Mouse (Mus musculus): ENCODE measurements around the gene Rimbp2. TPM values are rescaled to one million over a fixed set of nuclear protein-coding genes. Genes with fewer than 3 reads are reported as not detected.

The Rimbp2 gene
- not detected in 2 replicates for total RNA-seq (2014; rRNA removed)
- not detected in 2 replicates for polyA plus RNA-seq (2012; rRNA removed)

DNA sequence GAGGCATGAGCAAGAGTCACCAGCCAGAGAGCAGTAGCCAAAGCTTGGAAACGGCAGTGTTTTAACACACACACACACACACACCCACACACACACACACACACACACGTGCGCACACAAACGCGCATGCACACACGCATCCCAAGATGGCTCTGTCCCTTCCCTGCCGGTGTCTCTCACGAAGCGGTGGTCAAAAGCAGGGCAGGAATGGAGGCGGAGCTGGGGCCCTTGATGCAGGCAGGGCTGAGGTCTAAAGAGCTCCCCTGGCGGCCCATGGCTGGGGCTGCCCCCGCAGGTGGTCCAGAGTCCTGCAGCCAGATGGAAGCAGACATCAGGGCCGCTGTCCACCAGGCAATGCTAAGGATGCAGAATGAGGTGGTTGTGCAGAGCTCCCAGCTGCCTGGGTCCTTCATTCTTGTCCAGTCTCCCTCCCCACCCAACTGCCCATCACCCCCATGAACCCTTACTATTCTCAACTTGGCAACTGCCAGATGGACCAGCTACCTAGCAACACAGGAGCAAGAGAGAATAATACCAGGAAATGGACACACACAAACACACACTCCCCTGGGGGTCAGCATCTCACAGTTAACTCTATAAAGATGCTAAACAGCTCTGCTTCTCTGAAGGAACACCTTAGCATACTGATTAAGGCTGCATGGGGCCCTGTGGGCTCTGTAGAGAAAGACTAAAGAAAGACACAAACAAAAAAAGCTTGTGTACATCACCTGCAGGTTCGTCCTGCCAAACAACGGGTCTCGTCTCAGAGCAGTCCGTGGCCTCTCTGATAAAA is at the start of gene Rimbp2:
TSS of gene Rimbp2 (minus strand) at position 209 of the 793 bp plus-strand sequence.
- Histone ChIP-seq H3K36me3 (ENCODE audit: control insufficient read depth, insufficient read depth, low read length) (no peaks in the 10 kb centered on the region), H3K27me3 (ENCODE audit: control insufficient read depth, insufficient read depth, low read length) (no peaks in the 10 kb centered on the region; the same call in 1 of the 2 replicates), H3K4me3 (ENCODE audit: insufficient read depth, low read depth, low read length) (no peak within 1 kb of the TSS), H3K79me2 (ENCODE audit: control insufficient read depth, insufficient read depth, low read length) (no peaks in the 10 kb centered on the region), H3K4me1 (ENCODE audit: control insufficient read depth, insufficient read depth, low read length) (no peaks in the 10 kb centered on the region), H3K27ac (replicated peaks; ENCODE audit: insufficient read depth, low read depth, low read length) (no peak within 1 kb of the TSS), H3K9ac (ENCODE audit: low read depth, low read length) (no peak within 1 kb of the TSS)
- no peak for TF ChIP-seq CTCF (IDR thresholded peaks at IDR 0.05; ENCODE audit: low read depth, low read length)
- TF ChIP-seq POLR2A (IDR thresholded peaks at IDR 0.05; ENCODE audit: extremely low read depth, insufficient read depth, low read length), result no peak
- DNase-seq (ENCODE audit: extremely low read depth, low read depth, low spot score), result no peak
- WGBS, result 19% methylated on average over 16 of the region's 17 CpGs

DNA sequence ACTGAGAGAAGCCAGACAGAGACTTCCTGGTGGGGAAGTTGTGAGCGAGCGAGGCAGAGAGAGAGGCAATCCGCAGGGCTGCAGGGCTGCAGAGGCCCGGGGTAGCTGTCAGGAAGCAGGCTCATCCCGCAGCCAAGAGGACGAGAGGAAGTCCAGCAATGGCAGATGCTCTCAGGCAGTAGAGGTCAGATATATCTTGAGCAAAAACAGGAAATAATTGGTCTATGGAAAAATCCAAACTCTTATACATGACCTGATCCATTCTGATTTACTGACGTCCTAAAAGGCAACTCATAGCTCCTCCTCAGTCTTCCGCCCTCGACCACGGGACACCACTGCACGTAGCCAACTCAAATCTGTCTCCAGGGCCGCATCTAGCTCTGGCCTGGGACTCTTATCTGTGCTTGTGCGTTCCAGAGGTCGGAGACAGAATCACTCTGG is 49.3 kb upstream of the Rimbp2 start:
- DNase-seq (ENCODE audit: extremely low read depth, low read depth, low spot score), result peak; percentile 49
- Histone ChIP-seq H3K36me3 (ENCODE audit: control insufficient read depth, insufficient read depth, low read length) (no peaks in the 10 kb centered on the region), H3K27me3 (ENCODE audit: control insufficient read depth, insufficient read depth, low read length) (no peaks in the 10 kb centered on the region), H3K79me2 (ENCODE audit: control insufficient read depth, insufficient read depth, low read length) (peaks cover 5% of the 10 kb centered on the region; the same call in 1 of the 2 replicates), H3K9ac (ENCODE audit: low read depth, low read length) (peak overlapping the region; percentile 34), H3K27ac (replicated peaks; ENCODE audit: insufficient read depth, low read depth, low read length) (peak overlapping the region; percentile 79), H3K4me3 (ENCODE audit: insufficient read depth, low read depth, low read length) (no peak overlapping the region), H3K4me1 (ENCODE audit: control insufficient read depth, insufficient read depth, low read length) (peaks cover 5% of the 10 kb centered on the region)
- TF ChIP-seq CTCF (IDR thresholded peaks at IDR 0.05; ENCODE audit: low read depth, low read length) (no peak), POLR2A (IDR thresholded peaks at IDR 0.05; ENCODE audit: extremely low read depth, insufficient read depth, low read length) (no peak)
- 65% methylated on average over 14 of the region's 14 CpGs for WGBS

DNA sequence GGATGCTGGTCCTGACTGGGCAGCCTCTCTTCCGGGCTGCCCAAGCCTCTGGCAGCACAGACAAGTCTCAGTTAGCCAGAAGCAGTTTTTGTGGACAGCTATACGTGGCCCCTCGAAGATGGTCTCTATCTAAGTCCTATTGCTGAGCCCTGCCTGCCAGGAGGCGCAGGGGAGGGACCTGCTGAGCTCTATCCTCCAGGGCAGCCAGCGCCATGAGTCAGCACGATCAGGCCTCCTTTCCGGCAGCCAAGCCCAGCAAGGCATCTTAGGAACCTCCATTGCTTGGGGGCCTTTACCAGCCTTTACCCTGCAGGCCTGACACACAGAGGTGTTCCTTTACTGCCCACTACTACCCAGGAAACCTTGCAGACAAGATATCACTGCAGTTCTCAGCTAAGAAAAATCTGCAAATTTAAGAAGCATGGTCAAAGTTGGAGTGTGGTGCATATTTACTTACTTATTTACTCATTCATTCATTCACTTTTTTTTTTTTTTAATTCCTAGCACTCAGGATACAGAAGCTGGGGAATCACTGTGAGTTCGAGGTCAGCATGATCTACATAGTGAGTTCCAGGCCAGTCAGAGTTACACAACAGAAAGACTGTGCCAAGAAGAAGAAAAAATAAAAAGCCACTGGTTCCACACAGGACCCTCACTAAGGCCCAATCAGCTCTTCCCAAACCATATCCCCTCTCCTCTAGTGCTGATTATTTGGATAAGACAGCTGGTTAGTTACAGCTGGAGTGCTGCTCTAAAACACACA is 47.6 kb upstream of the Rimbp2 start:
- H3K4me3 ChIP-seq (ENCODE audit: insufficient read depth, low read depth, low read length), result no peak overlapping the region
- peaks cover 3% of the 10 kb centered on the region for H3K4me1 ChIP-seq (ENCODE audit: control insufficient read depth, insufficient read depth, low read length)
- 66% methylated on average over 8 of the region's 8 CpGs for WGBS
- DNase-seq (ENCODE audit: extremely low read depth, low read depth, low spot score), result peak; percentile 14
- TF ChIP-seq POLR2A (IDR thresholded peaks at IDR 0.05; ENCODE audit: extremely low read depth, insufficient read depth, low read length) (no peak), CTCF (IDR thresholded peaks at IDR 0.05; ENCODE audit: low read depth, low read length) (peak; percentile 18; the same call in 1 of the 2 replicates)
- peaks cover 2% of the 10 kb centered on the region; the same call in 1 of the 2 replicates for H3K79me2 ChIP-seq (ENCODE audit: control insufficient read depth, insufficient read depth, low read length)
- no peaks in the 10 kb centered on the region for H3K36me3 ChIP-seq (ENCODE audit: control insufficient read depth, insufficient read depth, low read length)
- H3K27ac ChIP-seq (replicated peaks; ENCODE audit: insufficient read depth, low read depth, low read length), result 0 out of 2 replicates have a peak overlapping the region, but pooled peaks have one; percentile 53
- H3K27me3 ChIP-seq (ENCODE audit: control insufficient read depth, insufficient read depth, low read length), result no peaks in the 10 kb centered on the region
- no peak overlapping the region for H3K9ac ChIP-seq (ENCODE audit: low read depth, low read length)

DNA sequence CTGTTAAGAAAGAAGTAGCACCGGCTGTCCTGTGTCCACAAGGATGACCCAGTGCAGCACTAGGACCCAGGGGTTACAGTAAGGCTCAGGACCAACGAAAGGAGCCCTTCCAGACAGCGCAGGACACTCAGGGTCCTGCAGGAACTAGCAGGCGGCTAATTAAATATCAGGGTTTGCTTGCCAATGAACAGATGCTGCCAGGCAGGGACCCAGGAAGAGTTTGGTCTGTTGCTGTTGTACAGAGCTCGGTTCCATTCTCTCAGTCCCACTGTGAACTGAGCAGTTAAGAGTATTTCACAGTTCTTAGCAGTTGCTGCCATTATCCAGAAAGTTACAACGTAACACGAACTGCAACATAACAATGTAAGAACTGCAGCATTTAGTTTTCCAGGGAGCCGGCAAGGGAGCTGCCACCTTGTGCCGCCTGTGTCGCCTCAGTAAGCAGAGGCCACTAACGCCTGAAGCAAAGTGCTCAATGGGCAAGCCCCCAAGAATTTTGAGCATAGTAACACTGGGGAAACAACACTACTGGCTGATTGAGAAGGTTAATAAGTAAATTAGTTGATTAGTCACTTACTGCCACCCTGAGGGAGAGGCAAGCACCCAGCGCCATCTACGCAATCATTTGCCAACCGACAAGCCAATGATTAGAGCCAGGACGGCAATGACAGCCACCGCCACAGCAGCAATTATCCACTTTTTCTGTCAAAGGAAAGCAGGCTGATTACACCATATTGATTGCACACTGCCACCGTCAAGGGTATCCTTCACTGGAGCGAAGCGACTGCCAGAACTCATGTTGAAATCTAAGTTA is 34.1 kb upstream of the Rimbp2 start:
- Histone ChIP-seq H3K9ac (ENCODE audit: low read depth, low read length) (no peak overlapping the region), H3K79me2 (ENCODE audit: control insufficient read depth, insufficient read depth, low read length) (no peaks in the 10 kb centered on the region), H3K27ac (replicated peaks; ENCODE audit: insufficient read depth, low read depth, low read length) (no peak overlapping the region), H3K27me3 (ENCODE audit: control insufficient read depth, insufficient read depth, low read length) (no peaks in the 10 kb centered on the region), H3K4me1 (ENCODE audit: control insufficient read depth, insufficient read depth, low read length) (no peaks in the 10 kb centered on the region), H3K4me3 (ENCODE audit: insufficient read depth, low read depth, low read length) (no peak overlapping the region), H3K36me3 (ENCODE audit: control insufficient read depth, insufficient read depth, low read length) (peaks cover 18% of the 10 kb centered on the region; the same call in 1 of the 2 replicates)
- 93% methylated on average over 19 of the region's 19 CpGs for WGBS
- no peak for DNase-seq (ENCODE audit: extremely low read depth, low read depth, low spot score)
- TF ChIP-seq POLR2A (IDR thresholded peaks at IDR 0.05; ENCODE audit: extremely low read depth, insufficient read depth, low read length), result no peak
- no peak for TF ChIP-seq CTCF (IDR thresholded peaks at IDR 0.05; ENCODE audit: low read depth, low read length)

DNA sequence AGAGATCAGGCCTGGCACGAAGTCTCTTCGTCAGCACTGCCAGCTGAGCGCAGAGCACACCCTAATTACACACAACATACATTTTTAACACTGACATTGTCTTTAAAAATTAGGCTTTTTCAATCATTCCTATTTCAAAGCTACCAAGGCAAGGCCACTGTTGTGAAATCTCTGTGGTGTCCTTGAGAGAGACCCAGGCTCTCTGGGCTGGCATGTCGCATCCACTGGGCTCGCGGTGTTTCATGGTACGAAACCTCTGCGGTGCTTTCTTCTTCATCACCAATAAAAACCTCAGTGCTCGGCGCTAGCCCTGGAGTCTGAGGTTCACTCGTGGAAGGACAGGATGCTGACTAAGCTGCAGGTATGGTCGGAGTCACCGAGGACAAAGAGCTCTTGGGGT is 32.7 kb upstream of the Rimbp2 start:
- no peaks in the 10 kb centered on the region for H3K27me3 ChIP-seq (ENCODE audit: control insufficient read depth, insufficient read depth, low read length)
- DNase-seq (ENCODE audit: extremely low read depth, low read depth, low spot score), result no peak
- no peak overlapping the region for H3K9ac ChIP-seq (ENCODE audit: low read depth, low read length)
- no peak for TF ChIP-seq POLR2A (IDR thresholded peaks at IDR 0.05; ENCODE audit: extremely low read depth, insufficient read depth, low read length)
- TF ChIP-seq CTCF (IDR thresholded peaks at IDR 0.05; ENCODE audit: low read depth, low read length), result no peak
- H3K4me3 ChIP-seq (ENCODE audit: insufficient read depth, low read depth, low read length), result no peak overlapping the region
- H3K36me3 ChIP-seq (ENCODE audit: control insufficient read depth, insufficient read depth, low read length), result peaks cover 17% of the 10 kb centered on the region; the same call in 1 of the 2 replicates
- no peak overlapping the region for H3K27ac ChIP-seq (replicated peaks; ENCODE audit: insufficient read depth, low read depth, low read length)
- peaks cover 1% of the 10 kb centered on the region; the same call in 1 of the 2 replicates for H3K4me1 ChIP-seq (ENCODE audit: control insufficient read depth, insufficient read depth, low read length)
- 92% methylated on average over 13 of the region's 13 CpGs for WGBS
- H3K79me2 ChIP-seq (ENCODE audit: control insufficient read depth, insufficient read depth, low read length), result no peaks in the 10 kb centered on the region

All from liver, adult 2 months (tissue).